Mouse (Mus musculus) right cerebral cortex, postnatal 14 days (tissue): ENCODE data around the gene Pfkm.

Experiments
- DNase-seq: peaks from one replicate; pipeline ENCODE4 v3.0.0; 2022

The Pfkm gene

DNA sequence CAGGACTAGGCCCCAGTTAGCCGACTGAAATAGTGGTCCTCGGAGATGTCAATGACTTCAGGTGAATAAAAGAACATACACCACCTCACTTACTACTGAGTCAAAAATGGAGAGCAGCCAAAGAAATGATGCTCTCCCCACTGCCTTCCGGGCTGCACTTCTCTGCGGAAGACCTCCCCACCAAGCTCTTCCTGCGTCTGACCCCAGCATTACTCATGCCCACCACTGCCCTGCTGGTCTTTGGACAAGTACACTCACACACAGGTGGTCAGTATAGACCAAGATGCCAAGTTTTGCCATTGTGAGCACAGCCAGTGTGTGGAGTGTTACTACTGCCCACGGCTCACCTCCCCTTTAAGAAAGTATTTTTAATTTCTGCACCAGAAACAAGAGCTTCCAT lies 10.0 kb downstream of the Pfkm start:
- DNase-seq, result no peak

- DNase-seq, result no peak
These were observed 14.1 kb downstream of the Pfkm start for GRCm38 (mm10) chr15:98106506-98106905.

DNA sequence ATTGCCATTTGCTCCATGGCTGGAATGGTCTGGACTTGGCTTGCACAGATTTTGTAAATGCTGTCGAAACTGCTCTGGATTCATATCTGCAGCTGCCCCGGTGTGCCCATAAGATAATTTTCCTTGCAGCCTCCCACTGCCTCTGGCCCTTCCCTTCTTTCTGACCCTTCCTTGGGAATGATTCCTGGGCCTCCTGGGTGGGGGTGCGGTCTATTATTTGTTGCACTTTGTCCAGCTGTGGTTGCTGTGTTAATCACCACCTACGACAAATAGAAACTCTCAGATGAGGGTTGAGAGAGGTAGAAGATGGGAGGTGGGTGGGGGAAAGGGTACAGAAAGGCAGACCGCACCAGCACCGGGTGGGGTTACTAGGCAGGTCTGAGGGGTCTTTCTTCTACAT lies 14.8 kb downstream of the Pfkm start:
- no peak for DNase-seq

GRCm38 (mm10) chr15:98107703-98108296 lies 15.4 kb downstream of the Pfkm start:
- DNase-seq, result no peak

GRCm38 (mm10) chr15:98108297-98109152 lies 16.1 kb downstream of the Pfkm start:
- DNase-seq, result peak; percentile 81

- no peak for DNase-seq
These were observed 19.4 kb downstream of the Pfkm start for GRCm38 (mm10) chr15:98111791-98112190.

DNA sequence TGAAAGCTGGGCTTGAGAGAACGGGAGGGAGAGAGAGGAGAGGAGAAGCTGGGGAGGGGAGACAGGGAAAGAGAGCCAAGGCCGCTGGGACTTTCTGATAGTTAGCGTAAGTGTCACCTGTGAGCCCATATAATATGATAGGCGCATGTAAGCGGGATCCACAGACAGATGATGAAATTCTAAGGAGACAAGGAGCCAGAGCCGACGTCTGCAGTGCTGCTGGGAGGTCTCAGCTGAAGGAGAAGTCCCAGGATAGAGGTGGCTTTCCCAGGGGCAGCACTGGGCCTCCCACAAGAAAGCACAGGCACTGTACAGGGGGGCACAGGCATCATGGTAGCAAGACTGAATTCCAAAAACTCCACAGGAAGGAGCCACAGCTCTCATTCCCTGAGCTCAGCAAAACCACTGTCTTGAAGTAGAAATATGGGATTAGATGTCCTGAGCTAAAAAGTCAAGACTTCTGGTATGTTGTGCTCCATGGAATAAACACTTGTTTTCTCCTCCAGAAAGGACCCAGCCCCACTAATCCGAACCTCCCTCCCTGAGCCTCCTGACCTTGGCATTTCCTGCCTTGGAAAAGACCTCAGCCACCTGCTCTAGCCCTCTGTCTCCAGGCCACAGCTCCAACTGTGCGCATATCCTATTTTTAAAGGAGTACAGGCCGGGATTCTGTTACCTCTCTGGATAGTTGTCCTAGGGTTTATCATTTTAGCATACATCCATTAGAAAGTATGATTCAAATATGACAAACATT lies 21.9 kb downstream of the Pfkm start:
- DNase-seq, result no peak

- DNase-seq, result no peak
These were observed 22.7 kb downstream of the Pfkm start for GRCm38 (mm10) chr15:98114852-98115778.

- DNase-seq, result no peak
These were observed 23.4 kb downstream of the Pfkm start for GRCm38 (mm10) chr15:98115779-98116163.

DNA sequence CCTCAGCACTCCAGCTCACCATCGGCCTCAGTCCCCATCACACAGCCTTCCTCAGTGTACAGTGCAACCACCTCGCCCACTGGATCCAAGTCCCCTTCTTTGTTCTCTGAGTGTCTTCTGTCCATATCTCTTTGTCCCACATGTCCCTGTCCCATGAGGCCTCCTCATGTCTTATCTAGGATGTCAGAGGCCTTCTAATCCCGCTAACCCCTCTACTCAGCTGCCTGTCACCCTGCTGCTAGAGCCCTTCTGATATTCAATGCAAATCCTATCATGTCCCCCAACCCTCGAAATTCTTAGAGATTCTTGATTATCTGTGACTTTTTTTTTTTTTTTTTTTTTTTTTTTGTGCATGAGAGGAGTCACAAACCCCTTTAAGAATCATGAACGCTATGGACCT lies 23.9 kb downstream of the Pfkm start:
- DNase-seq, result no peak

DNA sequence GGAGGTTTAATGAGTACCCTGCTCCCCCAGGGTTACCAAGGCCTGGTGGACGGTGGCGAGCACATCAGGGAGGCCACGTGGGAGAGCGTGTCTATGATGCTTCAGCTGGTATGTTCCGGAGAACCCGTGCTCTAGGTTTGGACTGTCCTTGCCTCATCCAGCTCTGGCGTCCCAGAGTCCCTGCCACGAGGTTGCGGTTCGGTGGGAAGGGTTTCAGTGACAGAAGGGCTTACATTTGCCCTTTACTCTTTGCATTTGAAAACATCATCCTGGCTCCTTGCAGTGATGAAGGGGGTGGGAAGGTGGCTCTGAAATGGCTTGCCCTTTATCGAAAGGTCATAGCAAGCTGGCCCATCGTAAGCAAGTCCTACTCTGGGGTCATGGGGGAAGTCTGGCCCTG lies 27.0 kb downstream of the Pfkm start:
- DNase-seq, result no peak

DNA sequence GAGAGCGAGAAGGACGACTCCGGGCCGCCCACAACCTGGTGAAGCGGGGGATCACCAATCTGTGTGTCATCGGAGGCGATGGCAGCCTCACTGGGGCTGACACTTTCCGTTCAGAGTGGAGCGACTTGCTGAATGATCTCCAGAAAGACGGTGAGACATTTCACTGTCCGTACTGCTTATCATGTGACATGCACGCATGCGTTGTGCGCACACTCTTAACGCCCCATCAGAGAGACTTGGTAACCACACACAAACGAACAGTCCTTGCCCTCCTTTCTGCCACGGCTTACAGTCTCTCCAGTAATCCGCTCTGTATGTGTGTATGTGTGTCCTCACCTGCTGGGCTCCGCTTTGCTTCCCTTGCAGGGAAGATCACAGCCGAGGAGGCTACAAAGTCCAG lies 28.4 kb downstream of the Pfkm start:
- no peak for DNase-seq

- no peak for DNase-seq
These were observed 38.6 kb downstream of the Pfkm start for GRCm38 (mm10) chr15:98131001-98131400.

DNA sequence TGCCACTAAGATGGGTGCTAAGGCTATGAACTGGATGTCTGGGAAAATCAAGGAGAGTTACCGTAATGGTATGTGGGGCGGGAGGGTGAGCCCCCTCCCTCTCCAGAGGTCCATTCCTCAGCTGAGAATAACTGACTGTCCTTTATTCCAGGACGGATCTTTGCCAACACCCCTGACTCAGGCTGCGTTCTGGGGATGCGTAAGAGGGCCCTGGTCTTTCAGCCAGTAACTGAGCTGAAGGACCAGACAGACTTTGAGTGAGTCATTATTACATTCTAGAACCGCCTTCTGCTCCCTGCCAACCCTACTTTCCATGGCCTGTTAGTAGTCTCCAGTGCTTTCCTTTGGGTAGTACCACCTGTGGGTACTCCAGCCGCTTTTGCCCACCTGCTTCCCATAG lies 39.1 kb downstream of the Pfkm start:
- no peak for DNase-seq

GRCm38 (mm10) chr15:98131942-98132655 lies 39.7 kb downstream of the Pfkm start:
- DNase-seq, result no peak

- DNase-seq, result no peak
These were observed 41.1 kb downstream of the Pfkm start for GRCm38 (mm10) chr15:98133471-98133870.

GRCm38 (mm10) chr15:98134034-98134433 lies 41.6 kb downstream of the Pfkm start:
- DNase-seq, result no peak

DNA sequence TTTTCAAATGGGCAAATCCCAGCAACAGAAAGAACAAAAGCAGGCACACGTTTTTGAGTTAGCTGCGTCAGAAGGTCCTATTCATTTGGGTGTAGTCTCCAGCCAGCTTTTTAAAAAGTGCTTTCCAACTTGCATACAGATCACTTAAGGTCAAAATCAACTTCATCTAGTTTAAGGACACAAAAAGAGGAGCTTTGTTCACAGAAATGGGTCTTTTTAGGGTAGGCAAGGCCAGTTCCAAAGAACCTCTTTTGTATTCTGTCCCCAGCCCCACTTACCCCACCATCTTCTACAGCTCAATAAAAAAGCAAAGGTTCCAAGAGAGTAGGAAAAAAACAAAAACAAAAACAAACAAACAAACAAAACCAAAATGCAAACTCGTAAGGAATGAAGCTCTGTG lies 42.3 kb downstream of the Pfkm start:
- DNase-seq, result no peak

DNA sequence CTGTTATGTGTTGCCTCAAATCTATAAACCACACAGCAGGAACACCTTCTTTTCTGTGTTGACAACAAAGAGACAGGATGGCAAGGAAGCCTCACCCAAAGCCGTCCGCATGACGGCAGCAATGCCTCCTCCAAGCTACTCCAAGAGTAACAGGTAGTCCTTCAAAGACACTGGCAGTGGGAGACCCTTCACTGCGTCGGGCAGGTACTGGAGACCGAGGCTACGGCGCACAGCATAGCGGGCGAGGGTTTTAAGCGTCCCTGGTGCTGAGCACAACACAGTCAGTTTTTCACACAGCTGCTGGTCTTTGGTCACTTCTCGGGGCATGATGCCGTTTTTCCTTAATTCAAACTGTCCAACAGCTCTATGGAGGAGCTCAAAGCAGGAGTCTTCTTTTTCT lies 43.3 kb downstream of the Pfkm start:
- no peak for DNase-seq

- DNase-seq, result no peak
These were observed 44.5 kb downstream of the Pfkm start for GRCm38 (mm10) chr15:98136871-98137270.

- no peak for DNase-seq
These were observed 47.4 kb downstream of the Pfkm start for GRCm38 (mm10) chr15:98139763-98140162.

- no peak for DNase-seq
These were observed 48.4 kb downstream of the Pfkm start for GRCm38 (mm10) chr15:98140809-98141208.
